Mouse (Mus musculus) thymus, adult 2 months (tissue): ENCODE measurements around the gene Pfdn5.

Experiments
- CTCF ChIP-seq: fragments of 200-500 bp; IDR thresholded peaks from 2 replicates; pipeline ENCODE4 v1.5.1; 2012; ENCODE audit warnings: mild to moderate bottlenecking, control low read depth, low read length, moderate library complexity, borderline replicate concordance; ENCODE audit not compliant: control insufficient read depth, poor library complexity, insufficient read depth; ENCODE audit errors: extremely low read depth
- POLR2A ChIP-seq: fragments of 200-500 bp; IDR thresholded peaks from 2 replicates; pipeline ENCODE4 v1.6.1; 2012; ENCODE audit warnings: mild to moderate bottlenecking, low read length, control low read depth, moderate library complexity; ENCODE audit not compliant: control insufficient read depth, poor library complexity, insufficient read depth; ENCODE audit errors: extremely low read depth

DNA sequence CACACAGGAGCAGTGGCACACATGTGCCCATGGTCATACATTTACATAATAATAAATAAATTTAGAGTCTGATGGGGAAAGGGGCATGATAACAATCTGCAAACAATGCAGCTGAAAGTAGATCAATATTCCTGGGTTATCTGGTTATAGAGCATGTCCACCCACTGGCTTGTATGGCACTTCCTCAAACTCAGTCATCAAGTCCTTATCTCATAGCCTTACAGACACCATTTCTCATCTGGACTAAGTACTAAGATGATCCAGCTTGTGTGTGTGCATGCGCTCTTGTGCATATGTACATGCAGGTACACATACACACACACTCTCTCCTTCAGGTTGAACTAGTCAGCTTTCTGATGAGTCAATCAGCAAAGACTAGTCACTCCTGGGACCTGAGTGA lies 38.8 kb downstream of the Pfdn5 start:
- TF ChIP-seq CTCF (no peak), POLR2A (no peak)
